Mouse (Mus musculus) kidney, embryonic 14.5 days (tissue): ENCODE data around the gene Kcnn3. TPM values are rescaled to one million over a fixed set of nuclear protein-coding genes. Genes with fewer than 3 reads are reported as not detected.
A peak's percentile ranks its signal among the peaks of the same experiment; 100 is the strongest.

Source experiments
- ATAC-seq: fragments of 200-750 bp; cut with Nextera tagmentation; 2 replicates; pipeline ENCODE4 v1.8.0; 2017; ENCODE audit warnings: moderate number of reproducible peaks, mild to moderate bottlenecking, moderate TSS enrichment, moderate library complexity; ENCODE audit not compliant: low FRiP score, low TSS enrichment
- H3K27ac ChIP-seq: fragments of 300-500 bp; sonication (generic); 2 replicates; pipeline ENCODE4 v1.5.1; 2014; ENCODE audit warnings: low read depth, mild to moderate bottlenecking, low read length, moderate library complexity, mixed read lengths
- H3K27me3 ChIP-seq: fragments of 300-500 bp; sonication (generic); 2 replicates; pipeline ENCODE4 v1.6.1; 2014; ENCODE audit warnings: mild to moderate bottlenecking, low read length; ENCODE audit not compliant: control insufficient read depth, insufficient read depth
- H3K36me3 ChIP-seq: fragments of 300-500 bp; sonication (generic); 2 replicates; pipeline ENCODE4 v1.6.1; 2014; ENCODE audit warnings: low read length, mixed read lengths; ENCODE audit not compliant: control insufficient read depth, insufficient read depth
- H3K4me1 ChIP-seq: fragments of 300-500 bp; sonication (generic); 2 replicates; pipeline ENCODE4 v1.6.1; 2014; ENCODE audit warnings: low read length, mixed read lengths; ENCODE audit not compliant: control insufficient read depth, insufficient read depth
- H3K4me2 ChIP-seq: fragments of 300-500 bp; sonication (generic); replicated peaks from 2 replicates; pipeline ENCODE4 v1.6.1; 2014; ENCODE audit warnings: low read depth, mild to moderate bottlenecking, low read length
- H3K4me3 ChIP-seq: fragments of 300-500 bp; sonication (generic); 2 replicates; pipeline ENCODE4 v1.5.1; 2014; ENCODE audit warnings: mild to moderate bottlenecking, low read length
- H3K9ac ChIP-seq: fragments of 300-500 bp; sonication (generic); 2 replicates; pipeline ENCODE4 v1.6.1; 2014; ENCODE audit warnings: low read depth, mild to moderate bottlenecking, low read length, moderate library complexity
- H3K9me3 ChIP-seq: fragments of 300-500 bp; sonication (generic); 2 replicates; pipeline ENCODE4 v1.6.1; 2016; ENCODE audit warnings: low read length; ENCODE audit not compliant: control insufficient read depth
- WGBS: fragments of 180-500 bp; shearing (Covaris S2); extraction: QIAGEN DNeasy Blood & Tissue Kit; methylation state at CpG from one replicate; pipeline ENCODE4 v1.1.7; 2014; 5-methylcytosine and 5-hydroxymethylcytosine counted together
- polyA plus RNA-seq: library from polyadenylated mRNA; unstranded; fragments of >200 nt; fragmentation: Nextera tagmentation; extraction: Ambion mirVana; gene quantifications from 2 replicates; pipeline ENCODE4 v1.2.1, GENCODE M21; 2014

Kcnn3 gene
- polyA plus RNA-seq, 1 experiment from 2014 or later: 2.1 TPM

DNA sequence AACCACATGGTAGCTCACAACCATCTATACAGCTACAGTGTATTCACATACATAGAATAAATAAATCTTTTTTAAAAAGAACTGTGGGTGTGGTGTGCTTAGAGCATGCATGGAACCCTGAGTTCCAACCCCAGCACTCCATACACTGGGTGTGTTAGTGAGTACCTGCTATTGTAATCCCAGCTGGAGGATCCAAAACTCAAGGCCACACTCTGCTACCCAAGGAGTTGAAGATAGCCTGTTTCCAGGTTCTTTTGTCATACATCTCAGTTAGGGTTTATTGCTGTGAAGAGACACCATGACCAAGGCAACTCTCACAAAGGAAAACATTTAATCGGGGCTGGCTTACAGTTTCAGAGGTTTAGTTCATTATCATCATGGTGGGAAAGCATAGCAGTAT lies 179.0 kb downstream of the Kcnn3 start:
- H3K4me1 ChIP-seq: no peaks in the 10 kb centered on the region
- H3K27me3 ChIP-seq: no peaks in the 10 kb centered on the region
- no peak for ATAC-seq
- H3K4me2 ChIP-seq: no peak overlapping the region
- H3K36me3 ChIP-seq: no peaks in the 10 kb centered on the region
- no peak overlapping the region for H3K9ac ChIP-seq
- 90% methylated on average over 1 of the region's 1 CpGs for WGBS
- no peak overlapping the region for H3K4me3 ChIP-seq
- no peak overlapping the region for H3K27ac ChIP-seq
- no peaks in the 10 kb centered on the region for H3K9me3 ChIP-seq

DNA sequence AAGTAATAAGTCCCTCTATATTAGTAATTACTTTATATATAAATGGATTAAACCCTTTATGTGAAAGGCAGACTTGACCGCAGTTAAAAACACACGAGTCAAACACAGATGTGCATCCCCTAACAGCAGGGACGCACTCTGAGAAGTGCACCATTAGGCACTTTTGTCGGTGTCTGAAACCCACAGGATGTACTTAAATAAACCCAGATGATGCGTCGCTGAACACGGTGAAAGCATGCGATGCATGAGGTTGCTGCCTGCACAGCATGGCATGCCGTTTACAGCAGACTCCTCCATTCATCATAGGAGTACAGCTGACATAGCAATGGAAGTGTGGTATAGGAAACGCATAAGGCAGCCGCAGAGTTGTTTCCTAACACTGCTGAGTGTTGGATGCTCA lies 180.5 kb downstream of the Kcnn3 start:
- Histone ChIP-seq H3K36me3 (no peaks in the 10 kb centered on the region), H3K9ac (no peak overlapping the region), H3K4me2 (no peak overlapping the region), H3K4me3 (no peak overlapping the region), H3K4me1 (no peaks in the 10 kb centered on the region), H3K27ac (no peak overlapping the region), H3K27me3 (no peaks in the 10 kb centered on the region), H3K9me3 (no peaks in the 10 kb centered on the region)
- no peak for ATAC-seq
- 85% methylated on average over 11 of the region's 11 CpGs for WGBS

DNA sequence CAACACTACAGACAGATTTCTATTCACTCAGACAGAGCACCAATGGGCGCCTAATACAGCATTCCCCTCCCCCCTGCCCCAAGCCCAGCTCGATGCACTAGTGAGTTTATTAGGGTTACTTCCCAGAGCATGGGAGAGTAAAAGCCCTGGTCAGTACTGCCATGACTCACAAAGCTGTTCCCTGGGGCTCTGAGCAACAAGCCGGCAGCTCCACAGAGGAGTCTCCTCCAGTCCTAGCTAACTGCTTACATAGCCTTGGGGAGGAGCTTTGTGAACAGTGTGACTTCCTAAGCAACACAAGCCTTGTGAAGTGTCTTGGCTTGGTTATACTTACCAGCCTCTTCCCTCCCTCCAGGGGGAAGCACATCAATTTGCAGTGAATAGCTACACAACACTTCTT lies 183.6 kb downstream of the Kcnn3 start:
- WGBS: 26% methylated on average over 3 of the region's 3 CpGs
- Histone ChIP-seq H3K4me1 (no peaks in the 10 kb centered on the region), H3K9ac (no peak overlapping the region), H3K4me3 (no peak overlapping the region), H3K36me3 (no peaks in the 10 kb centered on the region), H3K27me3 (no peaks in the 10 kb centered on the region), H3K4me2 (no peak overlapping the region), H3K9me3 (no peaks in the 10 kb centered on the region), H3K27ac (no peak overlapping the region)
- ATAC-seq: no peak

DNA sequence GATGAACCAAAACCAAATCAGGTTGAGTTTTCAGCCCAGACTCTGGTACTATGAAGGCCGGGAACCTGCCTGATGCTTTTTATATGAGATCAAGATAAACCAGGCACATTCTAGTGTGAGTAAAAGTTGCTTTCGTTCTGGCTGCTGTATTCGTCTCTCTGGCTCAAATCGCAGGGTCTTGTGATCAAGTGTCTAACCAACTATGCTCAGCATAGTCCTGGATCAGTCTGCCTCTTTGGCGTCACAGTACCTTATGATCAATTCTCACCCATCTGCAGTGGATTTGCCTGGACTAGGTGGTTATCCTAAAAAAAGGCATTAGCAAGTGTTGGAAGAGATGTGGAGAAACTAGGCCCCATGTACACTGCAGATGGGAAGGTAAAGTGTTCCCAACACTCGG lies 184.1 kb downstream of the Kcnn3 start:
- Histone ChIP-seq H3K27ac (no peak overlapping the region), H3K4me2 (no peak overlapping the region), H3K4me1 (no peaks in the 10 kb centered on the region), H3K36me3 (no peaks in the 10 kb centered on the region), H3K4me3 (no peak overlapping the region), H3K27me3 (no peaks in the 10 kb centered on the region), H3K9ac (no peak overlapping the region), H3K9me3 (no peaks in the 10 kb centered on the region)
- WGBS: 85% methylated on average over 6 of the region's 6 CpGs
- ATAC-seq: no peak

DNA sequence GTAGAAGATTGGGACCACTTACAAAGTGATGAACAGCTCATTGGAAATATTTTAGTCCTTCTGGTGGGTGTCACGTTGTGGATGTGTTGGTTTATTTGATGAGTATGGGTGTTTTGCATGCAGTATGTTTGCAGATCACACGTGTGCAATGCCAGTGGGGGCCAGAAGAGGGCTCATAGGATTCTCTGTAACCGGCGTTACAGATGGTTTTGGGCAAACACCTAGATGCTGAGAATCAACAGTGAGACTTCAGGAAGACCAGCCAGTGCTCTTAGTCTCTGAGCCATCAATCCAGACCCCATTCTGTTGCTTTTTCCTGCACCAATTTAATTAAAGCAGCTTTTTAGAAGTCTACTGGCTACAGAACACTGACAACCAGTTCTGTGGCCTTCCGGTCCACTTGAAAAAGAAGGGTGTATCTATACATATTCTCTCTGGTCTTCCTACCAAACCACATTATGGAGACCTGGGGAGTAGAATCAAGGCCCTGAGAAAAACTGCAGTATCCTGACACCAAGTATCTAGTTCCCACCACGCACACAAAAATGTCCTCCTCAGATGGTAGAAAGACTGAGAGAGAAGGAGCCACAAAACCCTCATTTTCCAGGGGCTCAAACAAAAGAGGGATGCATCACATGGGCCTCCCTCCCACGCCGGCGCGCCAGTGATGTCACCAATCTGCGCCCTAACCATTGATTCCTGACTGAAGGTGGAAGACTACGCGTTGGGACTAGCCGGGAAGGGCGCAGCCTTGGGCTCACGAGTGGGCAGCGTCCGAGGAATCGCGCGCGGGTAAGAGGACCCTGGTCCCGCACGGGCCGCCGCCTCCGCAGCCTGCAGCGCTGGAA lies 194.6 kb downstream of the Kcnn3 start, which contains the start of gene Adar:
TSS of gene Adar (plus strand) at position 664 of the 848 bp plus-strand sequence.
- Histone ChIP-seq H3K36me3 (no peaks in the 10 kb centered on the region), H3K27ac (peak within 1 kb of the TSS; percentile 18; the same call in 1 of the 2 replicates), H3K4me2 (peak within 1 kb of the TSS; percentile 92), H3K4me1 (peaks cover 6% of the 10 kb centered on the region; the same call in 1 of the 2 replicates), H3K4me3 (peak within 1 kb of the TSS; percentile 95), H3K9me3 (no peaks in the 10 kb centered on the region), H3K9ac (peak within 1 kb of the TSS; percentile 90), H3K27me3 (no peaks in the 10 kb centered on the region; the same call in 1 of the 2 replicates)
- 8% methylated on average over 27 of the region's 28 CpGs for WGBS
- ATAC-seq: peak; percentile 84

DNA sequence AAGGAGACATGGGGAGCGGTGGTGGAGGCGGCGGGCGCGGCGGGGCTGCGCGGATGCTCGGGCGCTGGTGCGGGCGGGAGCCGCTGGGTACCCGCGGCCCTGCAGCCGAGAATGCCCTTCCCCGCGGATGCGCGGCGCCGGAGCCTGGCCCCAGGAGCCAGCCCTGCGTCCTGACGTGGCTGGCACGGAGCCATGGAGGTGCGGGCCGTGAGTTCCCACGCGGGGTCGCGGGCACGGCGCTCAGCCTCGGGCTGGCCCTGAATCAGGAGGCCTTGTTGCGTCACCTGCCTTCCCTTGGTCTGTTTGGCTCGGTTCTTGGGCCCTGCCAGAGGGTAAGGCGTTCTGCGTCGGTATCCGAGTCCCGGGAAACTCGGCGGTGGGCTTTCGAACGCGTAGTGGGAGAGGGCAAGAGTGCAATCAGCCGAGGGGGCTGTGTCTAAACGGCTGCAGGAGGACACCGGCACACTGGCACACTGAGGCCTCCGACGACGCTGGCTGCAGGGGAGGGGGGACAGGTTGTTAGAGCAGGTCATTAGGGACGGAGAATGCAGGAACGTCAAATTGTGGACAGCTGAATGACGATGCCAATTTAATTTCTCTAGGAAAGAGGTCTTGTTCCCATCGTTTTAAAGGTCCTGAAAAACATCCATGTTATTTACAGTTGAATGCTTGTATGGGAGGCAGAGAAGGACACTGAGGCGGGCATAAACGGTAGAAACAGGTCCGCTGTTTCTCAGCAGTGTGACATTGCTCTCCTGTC lies 195.4 kb downstream of the Kcnn3 start:
- ATAC-seq: peak; percentile 79
- H3K27me3 ChIP-seq: no peaks in the 10 kb centered on the region; the same call in 1 of the 2 replicates
- H3K4me3 ChIP-seq: peak overlapping the region; percentile 95
- 2% methylated on average over 57 of the region's 59 CpGs for WGBS
- peak overlapping the region; percentile 90 for H3K9ac ChIP-seq
- no peak overlapping the region; the same call in 1 of the 2 replicates for H3K27ac ChIP-seq
- H3K4me2 ChIP-seq: peak overlapping the region; percentile 92
- no peaks in the 10 kb centered on the region for H3K36me3 ChIP-seq
- H3K9me3 ChIP-seq: no peaks in the 10 kb centered on the region
- peaks cover 6% of the 10 kb centered on the region; the same call in 1 of the 2 replicates for H3K4me1 ChIP-seq

DNA sequence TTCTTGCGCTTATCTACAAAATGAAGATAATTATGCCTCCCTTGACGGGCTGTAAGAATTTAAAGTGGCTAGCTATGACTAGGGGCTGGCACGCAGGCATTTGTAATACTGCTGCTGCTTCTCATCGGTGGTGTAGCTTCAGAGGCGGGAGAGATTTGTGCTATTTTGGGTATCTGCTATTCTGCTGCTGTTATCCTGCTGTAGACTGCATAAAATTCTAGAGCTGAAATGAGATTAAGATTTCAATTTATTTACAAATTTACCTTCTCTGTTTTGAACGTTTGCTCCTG lies 195.9 kb downstream of the Kcnn3 start:
- Histone ChIP-seq H3K27me3 (no peaks in the 10 kb centered on the region; the same call in 1 of the 2 replicates), H3K4me1 (peaks cover 6% of the 10 kb centered on the region; the same call in 1 of the 2 replicates), H3K9ac (peak overlapping the region; percentile 90), H3K27ac (no peak overlapping the region), H3K4me3 (peak overlapping the region; percentile 95), H3K4me2 (peak overlapping the region; percentile 92), H3K36me3 (no peaks in the 10 kb centered on the region), H3K9me3 (no peaks in the 10 kb centered on the region)
- 71% methylated on average over 6 of the region's 6 CpGs for WGBS
- no peak for ATAC-seq

DNA sequence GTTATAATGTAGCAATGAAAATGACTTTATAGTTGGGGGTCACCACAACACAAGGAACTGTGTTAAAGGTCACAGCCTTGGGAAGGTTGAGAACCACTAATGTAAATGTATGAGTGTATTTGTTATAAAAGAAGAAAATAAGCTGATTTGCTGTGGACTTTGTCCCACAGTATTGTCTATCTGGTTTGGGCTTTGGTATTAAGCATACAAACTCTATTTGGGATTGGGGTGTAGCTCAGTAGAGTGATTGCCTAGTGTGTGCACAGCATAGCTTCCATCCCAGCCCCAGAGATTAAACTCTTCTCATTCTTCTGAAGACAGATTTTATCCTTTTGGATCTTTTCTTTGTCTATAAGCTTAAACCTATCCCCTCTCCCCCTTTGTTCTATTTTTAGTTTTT lies 202.1 kb downstream of the Kcnn3 start:
- H3K9ac ChIP-seq: no peak overlapping the region

More for the DNA sequence above, 202.1 kb downstream of the Kcnn3 start:
- H3K27ac ChIP-seq: no peak overlapping the region
- ATAC-seq: no peak
- no peaks in the 10 kb centered on the region for H3K9me3 ChIP-seq
- H3K4me3 ChIP-seq: no peak overlapping the region
- H3K4me1 ChIP-seq: no peaks in the 10 kb centered on the region
- no peak overlapping the region for H3K4me2 ChIP-seq
- no peaks in the 10 kb centered on the region for H3K36me3 ChIP-seq
- H3K27me3 ChIP-seq: no peaks in the 10 kb centered on the region
